Mouse (Mus musculus) olfactory bulb, adult 2 months (tissue): ENCODE results near the gene Kifc5b.
"Not testable (repeated sequence)": the region's sequence is repeated elsewhere in the genome, so short reads cannot be mapped to it uniquely, and the experiment has no call there.

Source experiments
- CTCF ChIP-seq: fragments of 200-500 bp; IDR thresholded peaks from 2 replicates; pipeline ENCODE4 v1.5.1; 2012; ENCODE audit warnings: low read depth, mild to moderate bottlenecking, low read length, moderate library complexity; ENCODE audit not compliant: insufficient read depth
- POLR2A ChIP-seq: fragments of 200-500 bp; IDR thresholded peaks from 2 replicates; pipeline ENCODE4 v1.6.1; 2012; ENCODE audit warnings: mild to moderate bottlenecking, low read depth, low read length, moderate library complexity; ENCODE audit not compliant: insufficient read depth

DNA sequence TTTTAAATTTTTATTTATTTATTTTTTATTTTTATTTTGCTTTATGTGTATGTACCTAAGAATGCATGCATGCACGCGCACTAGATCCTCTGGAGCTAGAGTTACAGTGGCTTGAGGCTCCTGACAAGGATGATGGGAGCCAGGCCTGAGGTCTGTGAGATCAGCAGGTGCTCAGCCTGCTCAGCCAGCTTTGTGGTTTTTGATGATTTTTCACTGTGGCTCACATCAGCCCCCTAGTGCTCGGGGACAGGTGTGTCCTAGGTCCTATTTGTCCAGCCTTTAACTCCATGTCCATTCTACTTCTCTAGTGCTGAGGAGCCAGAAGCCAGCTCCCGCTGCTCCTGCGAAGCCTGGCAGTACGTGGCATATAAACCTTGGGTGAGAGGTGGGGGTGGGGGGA lies 5.5 kb downstream of the Kifc5b start:
- not testable (repeated sequence) for TF ChIP-seq CTCF, POLR2A
